8 mouse cellular contexts compared by ENCODE assay signal in the genomic region with DNA sequence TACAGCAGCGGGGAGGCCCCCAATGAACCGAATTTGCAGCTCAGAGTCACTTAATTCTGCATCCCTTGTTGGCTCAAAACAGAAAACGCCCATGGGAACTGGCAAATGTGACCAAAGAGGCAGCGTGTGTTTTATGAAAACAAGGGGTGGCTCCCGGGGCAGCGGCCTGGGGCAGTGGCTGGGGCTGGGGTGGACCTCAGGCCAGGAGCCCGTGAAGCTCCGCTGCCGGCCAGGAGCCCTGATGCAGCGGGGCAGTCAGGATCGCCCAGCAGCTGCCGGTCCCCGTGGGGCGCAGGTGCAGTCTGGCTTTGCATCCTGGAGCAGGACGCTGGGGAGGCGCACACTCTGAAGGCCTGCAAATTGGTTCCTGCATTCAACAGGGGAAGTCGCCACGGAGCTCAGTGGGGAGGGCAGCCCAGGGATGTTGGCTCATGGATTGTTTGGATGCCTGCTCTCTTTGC.
DNase-seq lines count a peak whose midpoint lies in the region; ATAC-seq and TF ChIP-seq lines count a peak whose summit lies in the region.

No protein-coding gene starts in this region.

- H3K4me2 ChIP-seq in kidney, postnatal 0 days (ENCODE audit: low read length) = peak overlapping the region; percentile 19; the same call in 1 of the 2 replicates
- peak overlapping the region; percentile 54 for H3K4me2 ChIP-seq in heart, embryonic 14.5 days (ENCODE audit: low read length)

- no peaks in the 10 kb centered on the region for H3K36me3 ChIP-seq in kidney, postnatal 0 days (ENCODE audit: insufficient read depth, low read length)
- H3K36me3 ChIP-seq in heart, embryonic 14.5 days (ENCODE audit: control insufficient read depth, insufficient read depth, low read length) = no peaks in the 10 kb centered on the region
- H3K36me3 ChIP-seq in splenic B cell, adult 2 months (ENCODE audit: control insufficient read depth, insufficient read depth, low read length, poor library complexity, severe bottlenecking) = no peaks in the 10 kb centered on the region

- no peak for DNase-seq in kidney, postnatal 0 days (ENCODE audit: low spot score)
- DNase-seq in kidney, adult 9 months = no peak
- peak; percentile 65 to 74 for DNase-seq in cerebellum, postnatal 10 days
- peak; percentile 52 for DNase-seq in splenic B cell, adult 2 months (ENCODE audit: low read depth, low spot score)
- DNase-seq in left cerebral cortex, adult 8-10 months (ENCODE audit: low spot score in 2 of 2) = no peak
- no peak for DNase-seq in right cerebral cortex, postnatal 36 days (ENCODE audit: low spot score in 2 of 2)

- peak overlapping the region; percentile 19; the same call in 1 of the 2 replicates for H3K27ac ChIP-seq in kidney, postnatal 0 days
- H3K27ac ChIP-seq in heart, embryonic 14.5 days (replicated peaks in 1 of 2; ENCODE audit: control insufficient read depth in 1 of 2, insufficient read depth in 1 of 2, low read depth in 2 of 2, low read length in 2 of 2) = no peak overlapping the region

- H3K4me3 ChIP-seq in kidney, postnatal 0 days (replicated peaks; ENCODE audit: low read depth, low read length) = no peak overlapping the region
- peak overlapping the region in 1 of 2 experiments; percentile 13; a peak in 1 of 4 replicates for H3K4me3 ChIP-seq in heart, embryonic 14.5 days (ENCODE audit: control insufficient read depth in 1 of 2, insufficient read depth in 1 of 2, low read depth in 1 of 2, low read length in 2 of 2)

- no peak; the same call in 1 of the 2 replicates for ATAC-seq in kidney, postnatal 0 days (replicated peaks; ENCODE audit: low FRiP score, low read depth)
- ATAC-seq in heart, embryonic 14.5 days (ENCODE audit: insufficient number of reproducible peaks, insufficient read depth, low FRiP score, low read depth) = no peak
- ATAC-seq in megakaryocyte, adult 5-6 weeks (ENCODE audit: poor library complexity, severe bottlenecking) = peak; percentile 60

- H3K9ac ChIP-seq in kidney, postnatal 0 days (ENCODE audit: low read depth, low read length) = 0 out of 2 replicates have a peak overlapping the region, but pooled peaks have one; percentile 15
- no peak overlapping the region for H3K9ac ChIP-seq in heart, embryonic 14.5 days (ENCODE audit: low read length)

- H3K27me3 ChIP-seq in kidney, postnatal 0 days (ENCODE audit: insufficient read depth, low read length) = no peaks in the 10 kb centered on the region
- no peaks in the 10 kb centered on the region for H3K27me3 ChIP-seq in heart, embryonic 14.5 days (ENCODE audit: control insufficient read depth, insufficient read depth, low read length)
- no peaks in the 10 kb centered on the region for H3K27me3 ChIP-seq in splenic B cell, adult 2 months (ENCODE audit: control insufficient read depth, insufficient read depth, low read length, poor library complexity, severe bottlenecking)

- TF ChIP-seq CTCF in kidney, postnatal 0 days (IDR thresholded peaks at IDR 0.05; ENCODE audit: low read depth) = no peak

- H3K9me3 ChIP-seq in kidney, postnatal 0 days (replicated peaks; ENCODE audit: low read length) = no peaks in the 10 kb centered on the region
- H3K9me3 ChIP-seq in heart, embryonic 14.5 days (ENCODE audit: control insufficient read depth, low read length) = no peaks in the 10 kb centered on the region

- WGBS in kidney, postnatal 0 days = 21% methylated on average over 18 of the region's 18 CpGs
- 22% methylated on average over 18 of the region's 18 CpGs for WGBS in heart, embryonic 14.5 days

- peaks cover 21% of the 10 kb centered on the region; the same call in 1 of the 2 replicates for H3K4me1 ChIP-seq in kidney, postnatal 0 days (replicated peaks; ENCODE audit: insufficient read depth, low read length)
- peaks cover 23 to 33% of the 10 kb centered on the region in 2 experiments for H3K4me1 ChIP-seq in heart, embryonic 14.5 days (ENCODE audit: control insufficient read depth in 2 of 2, insufficient read depth in 2 of 2, low read length in 2 of 2)

Comparison
In these comparisons a context has a peak if more than half of its experiments do, and no peak if none do; other contexts are left out.
1. DNase-seq: peak in cerebellum, postnatal 10 days (2 of 2) and splenic B cell, adult 2 months (single experiment); none in kidney, postnatal 0 days (single experiment), kidney, adult 9 months (single experiment), left cerebral cortex, adult 8-10 months (0 of 2) and right cerebral cortex, postnatal 36 days (0 of 2).